ENCODE assay signal across 14 mouse cellular contexts in the genomic region with DNA sequence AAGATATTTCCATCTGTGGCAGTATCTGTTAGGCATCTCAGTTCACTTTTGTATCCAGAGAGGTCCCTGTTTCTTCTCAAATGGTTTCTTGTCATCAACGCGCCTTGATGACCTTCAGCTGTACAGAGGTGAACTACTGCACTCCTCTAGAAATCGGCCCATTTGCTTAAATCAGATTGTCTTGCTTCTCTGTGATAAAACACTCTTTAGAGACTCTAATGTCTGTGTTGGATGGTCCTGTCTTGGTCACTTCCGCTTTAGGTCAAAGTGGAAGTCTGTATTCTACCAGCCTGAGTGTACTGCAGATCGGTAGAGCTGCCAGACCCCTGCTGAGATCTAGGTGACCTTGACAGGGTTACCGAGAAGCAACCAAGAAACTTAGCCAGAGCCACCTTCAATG.
"Had no signal": no experiment of that assay in that cellular context is flagged by ENCODE, and none has a peak within 500 bp of the region (broad histone marks: within the 10 kb centered on the region; RNA-seq: fewer than 3 reads in every experiment).

No protein-coding gene starts in this region.

- H3K4me3 ChIP-seq: heart, embryonic 10.5 days; heart, embryonic 12.5 days; heart, embryonic 13.5 days; heart, embryonic 15.5 days; hindbrain, embryonic 10.5 days; hindbrain, embryonic 12.5 days; hindbrain, embryonic 13.5 days; hindbrain, embryonic 15.5 days; intestine, embryonic 15.5 days; kidney, embryonic 15.5 days had no signal

- H3K4me2 ChIP-seq: heart, embryonic 11.5 days; heart, embryonic 12.5 days; heart, embryonic 13.5 days; heart, embryonic 15.5 days; hindbrain, embryonic 12.5 days; hindbrain, embryonic 13.5 days; hindbrain, embryonic 14.5 days; hindbrain, embryonic 15.5 days; intestine, embryonic 15.5 days; kidney, embryonic 15.5 days had no signal

- ATAC-seq: hindbrain, postnatal 0 days had no signal

- H3K9me3 ChIP-seq: heart, embryonic 10.5 days; heart, embryonic 12.5 days; heart, embryonic 13.5 days; heart, embryonic 15.5 days; hindbrain, embryonic 10.5 days; hindbrain, embryonic 12.5 days; hindbrain, embryonic 13.5 days; hindbrain, embryonic 15.5 days; intestine, embryonic 15.5 days; kidney, embryonic 15.5 days had no signal

- H3K9ac ChIP-seq: heart, embryonic 12.5 days; heart, embryonic 13.5 days; heart, embryonic 15.5 days; hindbrain, embryonic 12.5 days; hindbrain, embryonic 13.5 days; hindbrain, embryonic 14.5 days; hindbrain, embryonic 15.5 days; intestine, embryonic 15.5 days; kidney, embryonic 15.5 days had no signal

- H3K36me3 ChIP-seq: heart, embryonic 10.5 days; heart, embryonic 12.5 days; heart, embryonic 13.5 days; heart, embryonic 15.5 days; hindbrain, embryonic 10.5 days; hindbrain, embryonic 12.5 days; hindbrain, embryonic 13.5 days; hindbrain, embryonic 15.5 days; intestine, embryonic 15.5 days; kidney, embryonic 15.5 days had no signal

- H3K27ac ChIP-seq: heart, embryonic 10.5 days; heart, embryonic 13.5 days; heart, embryonic 15.5 days; hindbrain, embryonic 10.5 days; hindbrain, embryonic 12.5 days; hindbrain, embryonic 13.5 days; hindbrain, embryonic 14.5 days; hindbrain, embryonic 15.5 days; hindbrain, postnatal 0 days; intestine, embryonic 15.5 days; kidney, embryonic 15.5 days; kidney, postnatal 0 days had no signal
